Mouse (Mus musculus) cerebellum, adult 2 months (tissue): ENCODE measurements around the gene Rora. TPM values are rescaled to one million over a fixed set of nuclear protein-coding genes. Genes with fewer than 3 reads are reported as not detected.

Experiments
- DNase-seq, 2 experiments: peaks; one replicate each; pipeline ENCODE4 v3.0.0; 2021
- H3K27ac ChIP-seq: fragments of 200-500 bp; 2 replicates; pipeline ENCODE4 v1.5.1; 2012; ENCODE audit warnings: low read length, control low read depth, inconsistent platforms; ENCODE audit not compliant: insufficient read depth
- H3K27me3 ChIP-seq: fragments of 200-500 bp; 2 replicates; pipeline ENCODE4 v1.6.1; 2012; ENCODE audit warnings: inconsistent platforms, mild to moderate bottlenecking, low read length, moderate library complexity; ENCODE audit not compliant: control insufficient read depth, insufficient read depth
- H3K4me1 ChIP-seq: fragments of 200-500 bp; 2 replicates; pipeline ENCODE4 v1.6.1; 2011; ENCODE audit warnings: low read length; ENCODE audit not compliant: control insufficient read depth, insufficient read depth
- H3K4me3 ChIP-seq: fragments of 200-500 bp; replicated peaks from 2 replicates; pipeline ENCODE3; 2011; ENCODE audit warnings: mild to moderate bottlenecking, low read depth, low read length, control low read depth; ENCODE audit not compliant: insufficient read depth
- CTCF ChIP-seq: fragments of 200-500 bp; IDR thresholded peaks from 2 replicates; pipeline ENCODE4 v1.5.1; 2011; ENCODE audit warnings: low read depth, mild to moderate bottlenecking, control low read depth, low read length, moderate library complexity, borderline replicate concordance; ENCODE audit not compliant: insufficient read depth
- POLR2A ChIP-seq: fragments of 200-500 bp; IDR thresholded peaks from 2 replicates; pipeline ENCODE4 v1.6.1; 2011; ENCODE audit warnings: low read length, control low read depth, borderline replicate concordance; ENCODE audit not compliant: insufficient read depth
- WGBS: fragments of 180-500 bp; shearing (Covaris S2); methylation state at CpG from one replicate; pipeline ENCODE4 v1.1.7; 2018; 5-methylcytosine and 5-hydroxymethylcytosine counted together
- polyA plus RNA-seq: library from polyadenylated mRNA; depleted of rRNA; stranded (reverse); fragments of >200 nt; gene quantifications from 2 replicates; pipeline ENCODE4 v1.2.3, GENCODE M21; 2012

Gene Rora
- polyA plus RNA-seq, 1 experiment: 58.4 TPM

DNA sequence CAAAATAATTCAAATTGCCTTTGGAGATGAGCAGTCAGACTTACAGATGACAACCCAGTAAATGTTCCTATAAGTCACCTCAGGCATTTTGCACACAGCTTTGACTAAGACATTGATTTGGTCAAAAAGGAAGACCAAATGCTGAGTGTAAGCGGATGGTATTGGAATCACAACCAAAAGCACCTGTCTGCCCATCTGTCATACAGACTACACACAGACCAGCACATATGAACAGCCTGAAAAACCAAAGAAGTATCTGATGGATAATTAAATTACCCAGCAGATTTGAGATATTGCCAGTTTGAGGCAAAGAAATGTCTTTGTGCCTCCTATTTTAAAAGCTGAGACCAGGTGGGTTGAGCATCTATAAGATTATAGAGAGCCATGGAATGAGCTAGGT lies 161.1 kb downstream of the Rora start:
- Histone ChIP-seq H3K27me3 (no peaks in the 10 kb centered on the region), H3K27ac (no peak overlapping the region), H3K4me3 (no peak overlapping the region), H3K4me1 (peaks cover 11% of the 10 kb centered on the region; the same call in 1 of the 2 replicates)
- no peak for TF ChIP-seq POLR2A
- TF ChIP-seq CTCF: no peak
- peak in 1 of 2 experiments; percentile 65 for DNase-seq
- 6% methylated on average over 1 of the region's 1 CpGs for WGBS

DNA sequence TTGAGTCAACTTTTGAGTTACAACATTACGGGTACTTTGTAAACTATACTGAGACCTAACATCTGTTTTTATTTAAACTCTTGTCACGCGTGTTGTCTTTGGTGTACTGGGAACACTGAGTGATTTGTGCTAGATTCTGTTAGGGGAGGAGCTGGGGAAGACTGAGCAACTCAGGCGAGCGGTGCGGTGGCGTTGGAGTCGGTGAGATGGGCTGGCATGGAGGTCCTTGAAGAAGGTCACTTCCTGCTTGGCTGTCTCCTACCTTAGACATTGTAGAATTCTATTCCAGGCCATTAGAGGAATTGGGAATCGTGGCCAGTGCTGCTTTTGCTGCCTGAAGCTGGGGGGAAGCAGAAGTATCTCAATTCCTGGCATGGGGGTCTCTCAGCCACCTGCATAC lies 162.3 kb downstream of the Rora start:
- no peak for TF ChIP-seq POLR2A
- no peak for TF ChIP-seq CTCF
- no peak overlapping the region for H3K27ac ChIP-seq
- WGBS: 95% methylated on average over 9 of the region's 9 CpGs
- H3K4me1 ChIP-seq: peaks cover 20% of the 10 kb centered on the region
- no peak for DNase-seq
- no peak overlapping the region for H3K4me3 ChIP-seq
- H3K27me3 ChIP-seq: no peaks in the 10 kb centered on the region

DNA sequence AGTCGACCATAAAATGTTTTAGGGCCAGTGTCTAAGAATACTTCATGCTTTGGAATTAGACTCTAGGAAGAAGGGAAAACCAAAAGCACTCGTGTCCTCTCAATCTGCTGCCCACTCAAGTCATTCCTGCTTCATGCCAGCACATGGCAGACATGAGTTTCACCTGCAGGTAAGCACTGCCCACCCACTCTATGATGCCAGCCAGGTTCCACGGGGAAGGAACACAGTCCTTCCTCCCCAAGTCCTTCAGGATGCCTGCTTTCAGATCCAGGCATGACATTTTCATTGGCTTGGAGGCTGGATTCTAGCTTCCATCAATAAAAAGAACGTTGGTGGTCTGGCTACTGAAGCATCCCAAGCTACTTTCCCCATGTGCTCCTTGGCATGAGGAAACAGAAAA lies 166.4 kb downstream of the Rora start:
- TF ChIP-seq CTCF: no peak
- TF ChIP-seq POLR2A: no peak
- Histone ChIP-seq H3K27me3 (no peaks in the 10 kb centered on the region), H3K4me1 (peaks cover 41% of the 10 kb centered on the region), H3K4me3 (no peak overlapping the region), H3K27ac (peak overlapping the region; percentile 75)
- no peak for DNase-seq
- WGBS: 7% methylated on average over 4 of the region's 4 CpGs

GRCm38 (mm10) chr9:68820478-68820877 lies 166.9 kb downstream of the Rora start:
- peaks cover 37% of the 10 kb centered on the region for H3K4me1 ChIP-seq
- H3K27me3 ChIP-seq: no peaks in the 10 kb centered on the region
- DNase-seq: peak; percentile 91 to 95
- peak overlapping the region; percentile 75 for H3K27ac ChIP-seq
- no peak overlapping the region for H3K4me3 ChIP-seq
- TF ChIP-seq POLR2A (no peak), CTCF (no peak)

- WGBS: 82% methylated on average over 1 of the region's 1 CpGs
- peaks cover 40% of the 10 kb centered on the region for H3K4me1 ChIP-seq
- DNase-seq: no peak
- no peak overlapping the region for H3K27ac ChIP-seq
- H3K27me3 ChIP-seq: no peaks in the 10 kb centered on the region
- no peak overlapping the region for H3K4me3 ChIP-seq
- TF ChIP-seq CTCF (no peak), POLR2A (no peak)
Measured at GRCm38 (mm10) chr9:68821388-68821787, 167.8 kb downstream of the Rora start.

DNA sequence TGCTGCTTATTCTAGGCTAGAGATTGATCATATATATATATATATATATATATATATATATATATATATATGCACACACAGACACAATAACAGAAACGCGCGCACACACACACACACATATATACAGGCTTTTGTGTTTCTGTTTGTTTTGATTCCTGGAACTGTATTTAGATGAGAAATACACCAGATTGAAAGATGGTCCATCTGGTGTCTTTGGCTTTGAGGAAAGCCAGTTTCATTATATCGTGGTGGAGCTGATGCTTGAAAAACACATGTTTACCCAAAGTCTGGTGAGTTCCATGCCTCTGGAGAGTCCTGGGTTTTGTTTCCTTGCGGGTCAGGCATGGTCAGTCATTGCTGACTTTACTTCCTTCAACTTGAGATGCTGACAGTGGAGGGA lies 169.7 kb downstream of the Rora start:
- TF ChIP-seq CTCF: no peak
- DNase-seq: no peak
- no peaks in the 10 kb centered on the region for H3K27me3 ChIP-seq
- no peak overlapping the region for H3K4me3 ChIP-seq
- H3K27ac ChIP-seq: no peak overlapping the region
- 53% methylated on average over 5 of the region's 5 CpGs for WGBS
- H3K4me1 ChIP-seq: peaks cover 38% of the 10 kb centered on the region

- H3K4me1 ChIP-seq: peaks cover 41% of the 10 kb centered on the region
- DNase-seq: no peak
- TF ChIP-seq POLR2A (no peak), CTCF (no peak)
- no peaks in the 10 kb centered on the region for H3K27me3 ChIP-seq
- H3K27ac ChIP-seq: no peak overlapping the region
- H3K4me3 ChIP-seq: no peak overlapping the region
- 64% methylated on average over 4 of the region's 4 CpGs for WGBS
Measured at GRCm38 (mm10) chr9:68825107-68825506, 171.5 kb downstream of the Rora start.

GRCm38 (mm10) chr9:68825841-68826240 lies 172.3 kb downstream of the Rora start:
- H3K4me3 ChIP-seq: no peak overlapping the region
- H3K27ac ChIP-seq: no peak overlapping the region
- TF ChIP-seq POLR2A (no peak), CTCF (no peak)
- DNase-seq: no peak
- H3K27me3 ChIP-seq: no peaks in the 10 kb centered on the region
- H3K4me1 ChIP-seq: peaks cover 36% of the 10 kb centered on the region
- 95% methylated on average over 3 of the region's 3 CpGs for WGBS

GRCm38 (mm10) chr9:68827441-68827840 lies 173.9 kb downstream of the Rora start:
- H3K27ac ChIP-seq: no peak overlapping the region
- DNase-seq: no peak
- 85% methylated on average over 3 of the region's 3 CpGs for WGBS
- no peaks in the 10 kb centered on the region for H3K27me3 ChIP-seq
- peaks cover 26% of the 10 kb centered on the region for H3K4me1 ChIP-seq
- no peak overlapping the region for H3K4me3 ChIP-seq
- TF ChIP-seq POLR2A (no peak), CTCF (no peak)
